Mouse (Mus musculus) forebrain, postnatal 0 days (tissue): ENCODE measurements at regions not wholly inside any gene's neighbourhood (a gene's known extent, or its start where the extent isn't known, plus 50 kb on each side); places are given as distances from the start of the nearest gene placed in this dataset.
"Not testable (repeated sequence)": the region's sequence is repeated elsewhere in the genome, so short reads cannot be mapped to it uniquely, and the experiment has no call there.

Experiments used
- ATAC-seq: fragments of 200-750 bp; cut with Nextera tagmentation; 2 replicates; pipeline ENCODE4 v1.8.0; 2017; ENCODE audit warnings: mild to moderate bottlenecking, moderate library complexity
- DNase-seq: peaks from one replicate; pipeline ENCODE4 v3.0.0-alpha.2; 2015
- H3K27ac ChIP-seq: fragments of 300-500 bp; sonication (generic); 2 replicates; pipeline ENCODE4 v1.5.1; 2014; ENCODE audit warnings: low read depth, mild to moderate bottlenecking, antibody characterized with exemption, low read length, moderate library complexity, mixed read lengths
- H3K27me3 ChIP-seq: fragments of 300-500 bp; sonication (generic); 2 replicates; pipeline ENCODE4 v1.6.1; 2014; ENCODE audit warnings: mild to moderate bottlenecking, low read length, mixed read lengths; ENCODE audit not compliant: insufficient read depth
- H3K36me3 ChIP-seq: fragments of 300-500 bp; sonication (generic); 2 replicates; pipeline ENCODE4 v1.6.1; 2014; ENCODE audit warnings: mild to moderate bottlenecking, moderate library complexity; ENCODE audit not compliant: insufficient read depth
- H3K4me1 ChIP-seq: fragments of 300-500 bp; sonication (generic); 2 replicates; pipeline ENCODE4 v1.6.1; 2014; ENCODE audit warnings: antibody characterized with exemption; ENCODE audit not compliant: insufficient read depth
- H3K4me2 ChIP-seq: fragments of 300-500 bp; sonication (generic); 2 replicates; pipeline ENCODE4 v1.6.1; 2014; ENCODE audit warnings: low read depth, mild to moderate bottlenecking, moderate library complexity
- H3K4me3 ChIP-seq: fragments of 300-500 bp; sonication (generic); 2 replicates; pipeline ENCODE4 v1.5.1; 2014; ENCODE audit warnings: low read depth, low read length, mixed read lengths
- H3K9ac ChIP-seq: fragments of 300-500 bp; sonication (generic); 2 replicates; pipeline ENCODE4 v1.6.1; 2014; ENCODE audit warnings: mild to moderate bottlenecking
- H3K9me3 ChIP-seq: fragments of 300-500 bp; sonication (generic); 2 replicates; pipeline ENCODE4 v1.6.1; 2016; ENCODE audit warnings: low read length
- CTCF ChIP-seq: sonication (generic); IDR thresholded peaks from 2 replicates; pipeline ENCODE4 v1.5.1; 2016; ENCODE audit warnings: antibody characterized with exemption, control low read depth, low read depth
- WGBS: fragments of 180-500 bp; shearing (Covaris S2); extraction: QIAGEN DNeasy Blood & Tissue Kit; methylation state at CpG from one replicate; pipeline ENCODE4 v1.1.7; 2014; 5-methylcytosine and 5-hydroxymethylcytosine counted together

DNA sequence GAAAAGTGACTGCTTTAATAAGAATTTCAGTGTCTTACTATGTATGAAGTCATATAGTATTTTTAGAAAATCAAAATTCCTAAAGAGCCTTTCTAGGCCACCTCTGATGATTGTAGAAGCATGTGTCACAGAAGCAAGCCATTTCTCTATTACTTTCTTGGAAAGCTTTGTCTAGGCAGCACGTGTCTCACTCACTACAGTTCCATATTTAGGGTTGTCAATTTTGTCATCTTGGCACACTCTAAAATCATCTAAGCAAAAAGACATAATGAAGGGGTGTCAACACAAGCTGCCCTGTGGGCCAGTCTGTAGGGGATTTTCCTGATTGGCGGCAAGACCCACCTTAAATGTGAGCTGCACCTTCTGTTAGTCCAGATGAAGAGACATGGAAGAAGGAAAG is 723.1 kb upstream of the Brinp1 start:
- Histone ChIP-seq H3K27ac (no peak overlapping the region), H3K9me3 (no peaks in the 10 kb centered on the region), H3K27me3 (no peaks in the 10 kb centered on the region), H3K36me3 (no peaks in the 10 kb centered on the region), H3K9ac (no peak overlapping the region), H3K4me3 (no peak overlapping the region), H3K4me2 (no peak overlapping the region), H3K4me1 (no peaks in the 10 kb centered on the region)
- ATAC-seq (peak; percentile 81), DNase-seq (peak; percentile 38)
- 57% methylated on average over 2 of the region's 2 CpGs for WGBS
- TF ChIP-seq CTCF, result no peak

DNA sequence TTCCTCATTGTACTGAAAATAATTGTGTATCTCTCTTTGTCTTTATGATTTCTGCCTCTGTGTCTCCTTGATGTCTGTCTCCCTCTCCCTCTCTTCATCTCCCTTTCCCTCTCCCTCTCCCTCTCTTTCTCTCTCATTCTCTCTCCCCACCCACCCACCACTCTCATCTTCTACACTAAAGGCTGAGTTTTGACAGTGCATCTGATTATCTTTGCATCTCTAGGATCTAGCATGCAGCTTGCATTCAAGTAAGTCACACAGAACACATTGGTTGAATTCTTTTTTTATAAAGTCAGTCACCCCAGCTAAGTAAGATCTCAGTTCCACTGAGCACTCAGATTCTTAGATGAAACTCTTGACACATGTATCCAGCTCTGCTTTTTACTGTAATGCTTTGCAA is 719.3 kb upstream of the Brinp1 start:
- Histone ChIP-seq H3K27ac (no peak overlapping the region), H3K4me1 (no peaks in the 10 kb centered on the region), H3K4me3 (no peak overlapping the region), H3K4me2 (no peak overlapping the region), H3K9ac (no peak overlapping the region), H3K36me3 (no peaks in the 10 kb centered on the region), H3K27me3 (no peaks in the 10 kb centered on the region), H3K9me3 (no peaks in the 10 kb centered on the region)
- no peak for TF ChIP-seq CTCF
- ATAC-seq (peak; percentile 72), DNase-seq (no peak)

DNA sequence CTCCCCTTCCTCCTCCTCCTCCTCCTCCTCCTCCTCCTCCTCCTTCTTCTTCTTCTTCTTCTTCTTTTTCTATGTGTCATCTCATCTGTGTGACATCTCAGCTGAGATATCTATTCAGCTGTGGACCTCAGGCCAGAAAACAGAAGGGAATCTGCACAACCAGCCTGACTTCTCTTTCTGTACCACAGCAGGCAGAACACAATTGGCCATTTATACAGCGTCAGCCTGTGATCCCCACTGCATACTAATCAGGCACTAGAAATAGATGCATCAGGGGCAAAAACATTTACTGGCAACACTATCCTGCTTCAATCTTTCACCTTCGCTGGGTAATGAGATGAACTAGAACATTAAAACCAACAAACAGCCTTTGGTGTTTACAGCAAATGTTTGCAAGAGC is 674.7 kb upstream of the Brinp1 start:
- H3K27ac ChIP-seq, result no peak overlapping the region
- H3K4me2 ChIP-seq, result no peak overlapping the region
- ATAC-seq (peak; percentile 68), DNase-seq (peak; percentile 9)
- no peaks in the 10 kb centered on the region for H3K27me3 ChIP-seq
- WGBS, result 26% methylated on average over 2 of the region's 2 CpGs
- H3K4me1 ChIP-seq, result no peaks in the 10 kb centered on the region
- H3K9me3 ChIP-seq, result no peaks in the 10 kb centered on the region
- no peaks in the 10 kb centered on the region for H3K36me3 ChIP-seq
- H3K9ac ChIP-seq, result no peak overlapping the region
- no peak for TF ChIP-seq CTCF
- H3K4me3 ChIP-seq, result no peak overlapping the region

DNA sequence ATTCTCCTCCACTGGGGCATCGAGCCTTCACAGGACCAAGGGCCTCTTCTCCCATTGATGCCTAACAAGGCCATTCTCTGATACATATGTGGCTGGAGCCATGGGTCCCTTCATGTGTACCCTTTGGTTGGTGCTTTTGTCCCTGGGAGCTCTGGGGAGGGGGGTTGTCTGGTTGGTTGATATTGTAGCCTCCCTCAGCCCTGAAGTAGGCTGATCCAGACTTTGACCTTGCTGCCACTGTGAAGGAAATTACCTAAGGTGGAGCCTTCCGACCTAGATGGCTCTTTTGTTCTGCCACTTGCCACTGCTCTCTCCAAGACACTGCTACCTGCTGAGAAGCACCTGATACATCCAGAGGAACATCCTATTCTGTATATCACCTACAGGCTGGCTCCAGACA is 672.2 kb upstream of the Brinp1 start:
- not testable (repeated sequence) for H3K9me3 ChIP-seq, H3K27ac ChIP-seq, H3K27me3 ChIP-seq, ATAC-seq, H3K4me2 ChIP-seq, DNase-seq, H3K36me3 ChIP-seq, H3K9ac ChIP-seq, H3K4me1 ChIP-seq, H3K4me3 ChIP-seq
- WGBS, result 71% methylated on average over 2 of the region's 2 CpGs

DNA sequence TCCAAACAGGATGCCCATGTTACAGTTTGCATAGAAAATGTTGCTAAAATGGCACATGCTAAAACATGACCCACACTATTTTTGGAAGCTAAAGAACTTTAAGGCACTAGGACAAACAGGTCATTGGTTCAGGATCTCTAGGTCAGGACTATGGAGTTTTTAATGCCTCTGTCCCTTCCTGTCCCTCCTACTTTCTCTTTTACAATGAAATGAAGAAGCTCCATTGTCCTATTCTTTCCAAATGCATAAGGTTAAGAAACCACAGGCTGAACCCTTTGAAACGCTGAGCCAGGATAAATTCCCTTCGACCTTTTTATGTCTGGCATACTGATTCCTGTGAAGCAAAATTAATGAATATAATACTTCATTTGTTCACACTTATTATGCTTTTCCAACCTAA is 671.6 kb upstream of the Brinp1 start:
- TF ChIP-seq CTCF, result no peak
- ATAC-seq, result no peak
- Histone ChIP-seq H3K4me1 (no peaks in the 10 kb centered on the region), H3K4me3 (no peak overlapping the region), H3K36me3 (no peaks in the 10 kb centered on the region), H3K9ac (no peak overlapping the region), H3K27ac (no peak overlapping the region), H3K9me3 (no peaks in the 10 kb centered on the region), H3K27me3 (no peaks in the 10 kb centered on the region), H3K4me2 (no peak overlapping the region)
- DNase-seq, result no peak
- WGBS, result 74% methylated on average over 2 of the region's 2 CpGs

DNA sequence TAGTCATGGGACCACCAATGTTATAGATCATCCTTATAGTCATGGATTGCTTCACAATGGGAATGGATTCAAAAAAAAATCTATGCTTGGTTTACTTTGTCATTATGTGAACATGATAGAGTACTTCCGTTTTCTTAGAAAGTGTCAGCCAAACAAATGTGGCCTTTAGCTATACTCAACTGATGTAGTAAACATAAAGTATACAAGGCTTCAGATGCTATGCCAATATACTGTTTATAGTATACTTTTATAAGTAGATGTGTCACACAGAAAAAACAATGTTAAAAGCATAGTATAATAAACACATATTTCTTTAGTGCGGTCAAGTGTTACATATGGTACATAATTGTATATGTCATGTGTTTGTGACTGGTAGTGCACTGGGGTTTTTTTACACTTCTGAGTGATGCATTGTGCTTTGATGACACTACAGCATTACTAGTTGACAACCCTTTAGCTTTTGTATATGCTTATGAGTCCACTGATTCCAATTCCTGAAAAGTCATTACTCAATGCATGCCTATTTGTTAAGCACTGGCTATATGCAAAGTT is 666.9 kb upstream of the Brinp1 start:
- 93% methylated on average over 2 of the region's 2 CpGs for WGBS
- H3K27me3 ChIP-seq, result no peaks in the 10 kb centered on the region
- H3K4me3 ChIP-seq, result no peak overlapping the region
- H3K4me2 ChIP-seq, result no peak overlapping the region
- no peaks in the 10 kb centered on the region for H3K9me3 ChIP-seq
- no peak for TF ChIP-seq CTCF
- H3K9ac ChIP-seq, result no peak overlapping the region
- no peak for ATAC-seq
- H3K27ac ChIP-seq, result no peak overlapping the region
- no peaks in the 10 kb centered on the region for H3K4me1 ChIP-seq
- no peaks in the 10 kb centered on the region for H3K36me3 ChIP-seq
- no peak for DNase-seq

DNA sequence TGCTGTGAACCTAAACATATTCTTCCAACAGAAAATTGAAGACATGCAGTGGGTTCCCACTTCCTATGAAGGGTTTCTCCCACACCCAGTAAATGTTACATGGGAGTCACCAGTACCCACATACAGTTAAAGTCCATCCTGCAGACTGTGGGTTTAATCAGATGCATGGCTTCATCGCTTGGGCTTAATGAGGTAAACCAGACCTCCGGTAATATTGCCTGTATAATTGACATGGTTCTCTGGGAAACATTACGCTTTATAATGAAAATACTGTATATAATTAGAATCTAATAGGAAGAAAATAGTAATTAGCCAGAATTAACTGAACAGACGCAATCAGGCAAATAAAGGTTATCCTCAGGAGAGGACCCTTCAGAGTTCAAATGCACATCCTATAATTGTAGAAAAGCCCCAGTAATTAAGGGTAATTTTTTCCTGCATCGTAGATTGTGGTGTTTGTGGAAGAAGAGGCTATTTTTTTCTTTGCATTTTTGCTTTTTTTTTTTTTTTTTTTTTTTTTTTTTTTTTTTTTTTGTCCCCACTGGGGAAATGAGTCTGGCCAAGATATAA is 664.0 kb upstream of the Brinp1 start:
- DNase-seq (no peak), ATAC-seq (no peak)
- H3K27me3 ChIP-seq, result no peaks in the 10 kb centered on the region
- no peak overlapping the region for H3K4me3 ChIP-seq
- no peak overlapping the region for H3K4me2 ChIP-seq
- 27% methylated on average over 5 of the region's 5 CpGs for WGBS
- no peaks in the 10 kb centered on the region for H3K4me1 ChIP-seq
- H3K9me3 ChIP-seq, result no peaks in the 10 kb centered on the region
- no peaks in the 10 kb centered on the region for H3K36me3 ChIP-seq
- no peak overlapping the region for H3K9ac ChIP-seq
- no peak for TF ChIP-seq CTCF
- no peak overlapping the region for H3K27ac ChIP-seq

DNA sequence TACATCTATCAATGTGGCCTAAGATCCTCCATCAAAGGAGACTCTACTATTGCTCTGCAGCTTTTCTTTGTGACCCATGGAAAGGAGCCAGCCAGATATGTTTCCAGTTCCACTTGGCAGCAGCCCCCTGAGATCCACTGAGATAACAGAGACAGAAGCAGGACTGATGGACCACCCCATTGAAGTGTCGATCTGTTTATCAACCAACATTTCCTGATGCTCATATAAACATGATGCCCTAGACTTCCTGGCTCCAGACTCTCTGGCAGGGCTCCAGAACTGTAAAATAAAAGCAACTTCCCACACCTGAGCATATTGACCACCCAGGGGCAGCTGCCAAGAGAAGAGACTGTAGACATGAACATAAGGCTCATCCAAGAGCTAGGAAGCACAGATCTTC is 660.7 kb upstream of the Brinp1 start:
- no peak for TF ChIP-seq CTCF
- DNase-seq, result no peak
- H3K27ac ChIP-seq, result no peak overlapping the region
- 100% methylated on average over 1 of the region's 1 CpGs for WGBS
- ATAC-seq, result no peak
- H3K36me3 ChIP-seq, result no peaks in the 10 kb centered on the region
- no peaks in the 10 kb centered on the region for H3K27me3 ChIP-seq
- no peak overlapping the region for H3K9ac ChIP-seq
- no peak overlapping the region for H3K4me2 ChIP-seq
- no peak overlapping the region for H3K4me3 ChIP-seq
- H3K9me3 ChIP-seq, result no peaks in the 10 kb centered on the region
- no peaks in the 10 kb centered on the region for H3K4me1 ChIP-seq
